Mouse (Mus musculus) retina, adult 2 months (tissue): ENCODE measurements around the gene Arsk.

Experiments
- DNase-seq: peaks from one replicate; pipeline ENCODE4 v3.0.0-alpha.2; 2012; ENCODE audit warnings: low read depth, low spot score

Gene Arsk

DNA sequence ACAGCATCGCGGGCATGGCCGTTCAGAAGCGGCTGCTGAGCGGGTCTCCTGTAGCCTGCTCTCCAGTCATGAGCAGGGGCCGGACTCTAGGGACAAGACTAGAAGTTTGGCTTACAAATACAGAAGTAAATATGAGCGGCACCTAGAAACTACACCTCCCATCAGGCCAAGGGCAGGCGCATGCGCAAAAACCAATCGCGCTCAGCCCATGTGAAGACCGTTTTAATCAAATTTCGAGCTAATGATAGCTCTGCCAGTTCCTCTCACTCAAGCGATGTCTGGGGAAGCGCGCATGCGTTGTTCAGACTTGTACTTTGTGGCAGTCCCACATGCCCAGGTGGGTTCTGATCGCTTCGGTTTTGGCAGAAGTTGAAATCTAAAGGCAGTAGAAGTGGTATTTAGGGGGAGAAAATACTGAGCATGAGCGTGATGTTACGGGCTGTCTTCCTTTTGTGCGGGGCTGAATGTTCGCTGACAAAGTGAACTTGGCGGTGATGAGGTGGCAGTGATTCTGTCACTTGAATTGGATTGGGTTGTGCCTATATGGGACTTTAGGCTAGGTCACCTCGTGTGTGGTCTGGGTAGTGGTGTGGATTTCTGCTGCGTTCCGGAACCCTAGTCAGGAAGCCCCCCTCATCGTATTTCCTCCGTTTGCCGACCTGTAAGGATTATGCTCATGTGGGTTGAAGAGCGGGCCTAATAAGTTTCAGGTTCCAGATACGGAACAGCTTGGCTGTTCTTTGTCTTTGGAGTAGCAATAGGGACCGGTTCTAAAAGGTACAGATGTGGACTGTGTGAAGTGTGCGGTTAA lies at the start of gene Arsk, which contains the start of gene Ttc37:
TSS of gene Arsk (minus strand) at position 168 of the 811 bp plus-strand sequence.
TSS of gene Ttc37 (plus strand) at position 242 of the 811 bp plus-strand sequence.
- DNase-seq: peak; percentile 92

DNA sequence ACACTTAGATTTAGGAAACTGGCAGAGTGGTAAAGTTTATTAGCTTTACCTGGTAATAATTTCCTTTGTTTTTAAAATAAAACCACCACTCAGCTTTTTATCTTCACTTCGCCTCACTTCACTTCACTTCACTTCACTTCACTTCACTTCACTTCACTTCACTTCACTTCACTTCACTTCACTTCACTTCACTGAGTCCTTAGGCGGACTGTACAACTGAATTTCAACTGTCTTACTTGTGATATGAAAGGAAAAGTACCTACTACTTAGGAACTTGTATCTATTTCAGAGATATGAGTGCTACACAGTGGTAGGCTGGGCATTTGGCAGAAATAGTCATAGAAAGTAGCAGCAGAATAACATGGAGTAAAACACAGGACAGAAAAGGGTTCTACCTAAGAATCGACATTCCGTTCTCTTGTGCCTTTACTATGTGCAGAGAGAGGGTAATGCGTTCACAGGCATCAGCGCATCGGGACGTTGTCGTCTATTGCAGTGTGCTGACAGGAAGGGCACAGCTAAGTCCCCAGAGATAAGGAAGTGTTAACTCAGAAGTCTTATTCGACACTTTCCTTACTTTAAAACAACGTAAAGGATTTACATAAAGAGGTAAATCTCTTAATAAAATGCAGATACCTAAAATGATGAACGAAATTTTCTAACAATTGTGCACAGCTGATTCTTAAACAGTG lies 42.8 kb upstream of the Arsk start:
- no peak for DNase-seq

DNA sequence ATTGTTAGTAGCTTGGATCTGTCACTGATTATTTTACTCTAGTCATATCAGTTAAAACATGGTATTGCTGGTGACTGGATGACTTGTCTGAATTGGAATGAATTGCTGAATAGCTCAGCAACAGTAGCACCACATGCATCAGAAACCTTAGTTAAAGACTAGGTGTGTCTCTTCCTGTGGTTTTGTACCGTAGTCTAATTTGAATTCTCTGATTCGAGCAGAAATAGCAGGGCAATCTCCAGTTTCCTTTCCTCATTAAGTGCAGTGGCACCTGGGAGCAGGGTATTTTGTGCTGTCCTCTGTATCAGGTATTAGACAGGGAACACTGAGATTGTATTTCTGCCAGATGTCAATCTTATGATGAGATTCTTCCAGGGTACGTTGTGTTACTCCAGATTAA lies 40.4 kb upstream of the Arsk start:
- no peak for DNase-seq

DNA sequence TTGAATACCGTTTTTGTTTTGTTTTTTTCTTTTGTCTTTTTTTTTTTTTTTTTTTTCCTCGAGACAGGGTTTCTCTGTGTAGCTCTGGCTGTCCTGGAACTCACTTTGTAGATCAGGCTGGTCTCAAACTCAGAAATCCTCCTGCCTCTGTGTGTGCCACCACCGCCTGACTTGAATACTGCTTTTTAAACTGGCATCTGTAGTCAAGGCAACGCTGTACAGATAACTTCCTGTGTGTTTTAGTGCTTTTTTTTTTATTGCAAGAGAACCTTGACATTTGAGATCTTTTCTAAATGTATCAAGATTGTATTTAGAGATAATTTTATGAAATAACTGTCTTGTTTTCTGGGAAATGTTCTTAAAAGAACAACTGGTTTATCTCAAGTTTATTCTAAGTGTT lies 34.0 kb upstream of the Arsk start:
- DNase-seq: no peak

DNA sequence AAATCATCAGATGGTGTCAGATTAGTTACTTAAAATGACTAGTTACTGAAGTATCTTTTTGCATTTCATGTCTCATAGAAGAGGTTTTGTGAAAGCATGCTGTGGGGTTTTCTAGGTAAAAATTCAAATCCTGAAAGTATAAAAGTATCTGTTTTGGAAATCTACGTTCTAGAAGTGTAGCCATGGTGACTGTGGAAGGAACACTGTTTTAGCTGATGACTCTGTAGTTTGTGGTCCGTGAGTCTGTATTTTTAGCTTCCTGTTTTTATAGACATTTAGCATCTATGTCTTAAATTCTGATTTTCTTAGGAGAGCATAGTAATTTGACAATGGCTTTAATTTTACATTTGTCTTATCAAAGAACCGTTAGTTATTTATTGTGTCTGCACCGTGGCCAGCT lies 30.3 kb upstream of the Arsk start:
- DNase-seq: no peak

DNA sequence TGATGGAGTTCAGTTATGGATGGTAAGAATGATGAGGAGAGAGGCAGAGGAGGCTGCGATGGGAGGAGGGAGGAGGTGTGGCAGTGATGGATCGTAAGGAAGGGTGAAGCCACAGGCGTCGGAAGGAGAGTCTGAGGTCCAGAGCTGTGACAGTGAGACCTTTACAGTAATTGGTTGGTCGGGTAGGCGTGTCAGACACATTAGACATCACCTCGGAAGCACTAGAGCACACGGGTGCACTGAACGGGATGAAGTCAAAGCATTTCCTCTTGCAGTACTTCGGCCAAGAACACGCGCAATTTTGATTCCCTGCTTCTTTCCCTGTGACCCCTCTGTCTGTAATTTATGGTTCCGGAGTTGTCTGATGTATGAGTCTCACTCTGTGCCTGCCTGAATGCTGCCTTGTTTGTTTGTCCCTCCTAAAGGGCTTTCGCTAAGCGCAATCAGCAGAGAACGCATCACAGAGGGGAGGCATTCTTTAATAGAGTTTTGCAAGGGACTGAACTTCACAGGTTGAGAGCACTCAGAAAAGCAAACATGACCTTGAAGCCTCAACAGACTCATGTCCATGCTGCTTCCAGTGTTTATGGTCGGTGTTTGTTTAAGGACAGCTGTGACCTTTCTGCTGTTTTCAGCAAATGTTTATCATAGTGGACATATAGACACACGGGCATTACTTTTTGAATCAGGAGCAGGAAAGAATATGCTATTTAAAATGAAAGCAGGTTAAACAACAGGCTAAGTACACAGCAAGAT lies 10.8 kb upstream of the Arsk start:
- DNase-seq: no peak

DNA sequence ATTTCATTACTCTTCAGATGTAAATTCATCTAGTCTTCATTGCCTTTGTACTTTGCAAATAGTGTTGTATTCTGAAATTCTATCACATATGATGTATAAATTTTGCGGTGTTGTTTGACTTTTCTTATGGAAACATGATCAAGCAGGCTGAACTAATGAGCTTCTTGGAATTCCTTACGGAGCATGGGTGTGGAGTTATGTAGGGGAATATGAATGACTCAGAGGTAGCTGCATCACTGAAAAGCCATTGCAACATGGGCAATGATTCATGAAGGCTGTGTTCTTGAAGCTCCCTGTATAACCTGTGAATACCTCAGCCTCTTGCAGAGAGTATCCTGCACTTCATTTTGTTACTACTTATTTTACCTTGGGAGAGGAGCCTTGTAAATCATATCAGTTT lies 3.5 kb upstream of the Arsk start:
- DNase-seq: no peak

DNA sequence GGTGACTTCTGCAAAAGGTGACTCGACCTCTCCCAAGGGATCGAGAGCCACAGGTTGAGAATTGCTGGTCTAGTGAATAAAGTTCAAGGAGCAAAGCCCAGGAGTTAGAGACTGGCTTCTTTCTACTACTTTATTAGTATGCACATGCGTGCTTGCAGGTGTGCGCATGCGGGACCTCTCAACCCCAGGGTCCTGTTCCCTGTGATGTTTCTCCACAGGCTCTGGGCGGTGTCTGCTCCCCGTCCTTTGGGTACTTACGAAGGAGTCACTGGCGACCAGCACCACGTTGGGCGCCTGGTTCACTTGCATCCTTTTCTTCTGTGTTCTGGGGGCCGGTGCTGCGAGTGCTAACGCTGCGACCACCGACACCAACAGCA lies 356 bp downstream of the Arsk start:
- DNase-seq: peak; percentile 2

DNA sequence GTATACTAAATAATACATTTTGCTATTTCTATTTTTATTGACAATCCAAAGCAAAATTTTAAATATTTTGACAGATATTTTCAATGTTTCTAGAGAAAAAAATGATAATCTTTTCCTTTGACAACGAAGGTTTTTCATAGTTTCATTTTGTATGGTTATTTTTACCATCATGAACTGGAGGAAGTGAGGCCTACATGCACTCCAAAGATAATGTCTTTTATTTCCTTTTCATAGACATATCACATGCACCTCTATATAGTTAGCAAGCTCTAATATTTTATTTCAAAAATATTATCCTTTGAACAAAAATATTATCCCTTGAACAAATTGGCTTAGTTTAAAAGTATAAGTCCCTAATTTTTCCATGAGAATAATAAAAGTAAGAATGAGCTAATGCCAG lies 24.1 kb downstream of the Arsk start:
- DNase-seq: no peak

DNA sequence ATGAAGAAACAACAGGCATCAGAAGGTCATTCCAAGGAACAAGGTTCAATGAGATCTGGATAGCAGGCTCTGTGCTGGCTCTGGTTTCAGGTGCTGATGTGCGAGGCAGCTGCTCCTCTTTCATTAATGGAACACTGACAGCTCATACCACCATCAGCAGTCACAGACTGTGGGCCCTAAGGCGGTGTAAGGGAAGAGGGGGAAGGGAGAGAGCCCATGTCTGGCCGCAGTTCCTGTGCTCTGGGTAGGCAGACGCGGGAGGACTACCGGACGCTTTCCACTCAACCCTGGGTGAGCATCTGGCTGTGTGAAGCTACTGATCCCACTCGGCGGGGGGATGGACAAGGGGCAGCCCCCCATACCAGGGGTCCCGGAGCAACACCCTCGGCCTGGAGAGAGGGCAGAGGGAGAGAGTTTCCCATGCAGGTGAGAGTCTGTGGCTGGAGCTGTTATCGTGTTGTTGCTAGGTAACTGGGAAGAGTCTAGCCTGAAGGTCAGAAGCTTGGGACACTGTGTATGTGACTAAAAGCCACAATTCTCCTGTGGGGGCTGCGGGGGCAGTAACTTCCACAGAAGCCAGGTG lies 34.0 kb downstream of the Arsk start:
- no peak for DNase-seq

DNA sequence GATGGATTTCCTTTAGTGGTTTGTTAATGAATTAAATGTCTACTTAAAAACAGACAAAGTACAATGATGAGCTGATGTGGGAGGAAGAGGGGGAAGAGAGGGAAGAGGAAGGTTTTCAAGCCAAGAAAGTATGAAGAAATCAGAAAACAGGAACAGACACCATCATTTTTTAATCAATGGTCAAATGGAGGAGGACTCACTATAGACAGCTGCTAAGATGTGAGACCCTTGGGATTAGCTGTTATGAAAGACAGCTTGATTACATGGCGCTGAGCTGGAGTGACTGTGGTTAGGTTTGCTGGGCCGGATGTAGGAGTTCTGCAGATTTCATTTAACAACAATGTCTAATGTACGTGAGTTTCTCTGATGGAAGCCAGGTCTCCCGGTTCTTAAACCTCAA lies 34.9 kb downstream of the Arsk start:
- DNase-seq: no peak

DNA sequence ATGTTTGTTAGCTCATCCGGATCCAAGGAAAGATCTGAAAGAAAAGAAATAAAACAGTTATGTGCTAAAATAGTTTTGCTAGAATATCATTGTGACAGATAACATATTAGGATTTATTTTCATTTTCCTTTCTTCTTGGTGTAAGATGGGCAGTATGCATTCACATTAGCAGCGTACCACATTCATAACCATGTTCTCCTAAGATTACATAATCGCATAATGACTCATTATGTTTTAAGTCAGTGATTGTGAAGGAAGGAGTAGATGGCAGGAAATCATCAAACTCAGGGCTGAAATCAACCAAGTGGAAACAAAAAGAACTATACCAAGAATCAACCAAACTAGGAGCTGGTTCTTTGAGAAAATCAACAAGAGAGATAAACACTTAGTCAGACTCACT lies 35.9 kb downstream of the Arsk start:
- DNase-seq: no peak

DNA sequence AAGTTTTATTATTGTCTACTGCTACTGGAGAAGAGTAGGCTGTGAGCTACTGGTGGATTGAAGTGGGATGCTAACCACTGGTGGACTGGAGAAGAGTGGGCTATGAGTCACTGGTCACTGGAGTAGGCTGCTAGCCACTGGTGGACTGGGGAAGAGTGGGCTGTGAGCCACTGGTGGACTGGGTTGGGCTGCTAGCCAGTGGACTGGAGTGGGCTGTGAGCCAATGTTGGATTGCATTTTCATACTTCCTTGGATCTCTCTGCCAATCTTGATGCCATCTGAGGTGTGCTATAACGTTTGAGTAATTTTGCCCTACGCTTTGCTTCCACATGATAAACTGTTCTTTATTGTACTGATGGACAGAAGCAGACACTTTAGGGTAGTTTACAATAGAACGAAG lies 36.3 kb downstream of the Arsk start:
- DNase-seq: no peak

DNA sequence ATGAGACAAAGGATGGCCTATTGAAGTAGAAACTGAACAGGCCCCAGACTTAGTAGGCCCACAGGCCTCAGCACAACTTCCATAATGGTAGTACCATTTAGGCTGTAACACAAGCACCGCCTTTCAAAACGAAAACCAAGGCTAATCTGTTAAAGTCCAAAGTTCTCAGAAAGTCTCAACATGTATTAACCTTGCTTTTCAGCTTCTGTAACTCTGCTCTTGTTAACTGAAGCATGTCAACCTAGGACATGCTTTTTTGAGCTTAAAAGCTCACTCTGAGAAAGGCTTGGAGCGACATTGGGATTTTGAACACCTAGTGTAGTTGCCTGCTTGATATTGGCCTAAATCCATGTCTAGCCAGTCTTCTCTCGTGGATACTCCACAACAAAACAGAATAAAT lies 38.9 kb downstream of the Arsk start:
- no peak for DNase-seq

DNA sequence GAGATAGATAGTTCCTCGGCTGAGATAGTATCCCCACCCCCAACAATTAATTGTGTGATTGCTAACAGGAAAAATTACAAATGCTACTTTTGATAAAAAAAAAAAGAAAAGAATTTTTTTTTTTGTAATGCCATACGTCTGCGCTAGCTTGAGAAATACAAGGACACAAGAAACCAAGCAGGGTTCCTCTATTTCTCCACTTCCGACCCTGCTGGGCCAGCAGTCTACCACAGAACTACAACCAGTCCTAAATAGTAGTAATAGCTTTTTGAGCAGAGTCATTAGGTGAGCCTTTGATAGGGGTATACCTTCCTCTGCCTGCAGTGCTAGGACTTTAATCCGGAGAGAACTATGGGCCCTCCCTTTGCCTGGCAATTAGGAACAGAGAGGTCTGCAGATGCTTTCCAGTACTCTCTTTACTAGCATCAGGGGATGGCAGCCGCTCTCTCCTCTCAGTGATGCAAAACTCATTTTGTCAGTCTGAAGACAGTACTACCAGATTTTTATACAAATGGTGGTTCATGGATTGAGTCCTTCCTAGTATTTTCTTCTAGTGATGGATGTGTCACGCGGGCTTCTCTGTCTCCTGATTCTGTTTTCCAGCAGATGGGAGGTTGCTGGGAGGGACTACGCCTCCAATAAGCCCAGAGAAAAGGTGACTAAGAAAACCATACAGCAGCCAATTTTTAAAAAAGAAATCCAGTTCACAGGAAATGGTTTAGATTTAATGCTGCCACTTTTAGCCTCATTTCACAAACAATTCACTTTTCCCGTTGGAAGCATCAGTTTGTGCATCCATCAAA lies 41.0 kb downstream of the Arsk start:
- no peak for DNase-seq

DNA sequence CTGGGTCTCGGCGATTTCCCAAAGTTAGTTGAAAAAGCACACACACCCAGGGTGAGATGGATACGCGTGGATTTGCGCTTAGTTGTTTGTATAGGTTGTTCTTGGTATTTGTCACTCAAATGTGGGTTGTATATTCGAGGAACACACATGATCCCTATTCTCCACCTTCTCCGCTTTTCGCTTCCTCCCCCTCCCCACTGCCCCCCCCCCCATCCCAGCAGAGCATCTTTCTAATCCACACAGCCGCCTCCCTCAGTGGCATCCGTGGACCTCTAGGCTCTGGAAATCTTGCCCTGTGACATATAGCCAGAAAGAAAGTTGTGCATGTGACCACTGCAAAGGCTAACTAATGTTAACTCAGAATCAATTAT lies 41.6 kb downstream of the Arsk start, which contains the start of gene Gpr150:
TSS of gene Gpr150 (minus strand) at position 101 of the 371 bp plus-strand sequence.
- no peak for DNase-seq

DNA sequence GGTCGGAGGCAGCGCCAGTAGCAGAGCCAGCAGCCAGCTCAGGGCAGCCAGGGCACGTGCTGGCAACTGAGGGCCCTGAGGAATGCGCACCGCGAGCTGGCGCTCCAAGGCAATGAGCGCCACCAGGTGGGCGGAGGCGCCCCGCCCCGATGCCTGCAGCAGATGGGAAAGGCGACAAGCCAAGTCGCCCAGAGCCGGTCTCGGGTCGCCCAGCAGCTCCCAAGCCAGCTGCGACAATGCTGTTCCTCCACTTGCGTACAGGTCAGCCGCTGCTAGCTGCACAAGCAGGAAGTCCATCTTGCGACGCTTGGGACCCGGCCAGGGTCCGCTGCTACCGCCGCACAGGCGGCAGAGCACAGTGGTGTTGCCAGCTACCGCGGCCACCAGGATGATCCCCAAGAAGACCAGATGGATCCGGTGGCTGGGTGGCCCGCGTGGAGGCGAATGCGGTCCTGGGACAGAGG lies 42.2 kb downstream of the Arsk start:
- DNase-seq: peak; percentile 25

DNA sequence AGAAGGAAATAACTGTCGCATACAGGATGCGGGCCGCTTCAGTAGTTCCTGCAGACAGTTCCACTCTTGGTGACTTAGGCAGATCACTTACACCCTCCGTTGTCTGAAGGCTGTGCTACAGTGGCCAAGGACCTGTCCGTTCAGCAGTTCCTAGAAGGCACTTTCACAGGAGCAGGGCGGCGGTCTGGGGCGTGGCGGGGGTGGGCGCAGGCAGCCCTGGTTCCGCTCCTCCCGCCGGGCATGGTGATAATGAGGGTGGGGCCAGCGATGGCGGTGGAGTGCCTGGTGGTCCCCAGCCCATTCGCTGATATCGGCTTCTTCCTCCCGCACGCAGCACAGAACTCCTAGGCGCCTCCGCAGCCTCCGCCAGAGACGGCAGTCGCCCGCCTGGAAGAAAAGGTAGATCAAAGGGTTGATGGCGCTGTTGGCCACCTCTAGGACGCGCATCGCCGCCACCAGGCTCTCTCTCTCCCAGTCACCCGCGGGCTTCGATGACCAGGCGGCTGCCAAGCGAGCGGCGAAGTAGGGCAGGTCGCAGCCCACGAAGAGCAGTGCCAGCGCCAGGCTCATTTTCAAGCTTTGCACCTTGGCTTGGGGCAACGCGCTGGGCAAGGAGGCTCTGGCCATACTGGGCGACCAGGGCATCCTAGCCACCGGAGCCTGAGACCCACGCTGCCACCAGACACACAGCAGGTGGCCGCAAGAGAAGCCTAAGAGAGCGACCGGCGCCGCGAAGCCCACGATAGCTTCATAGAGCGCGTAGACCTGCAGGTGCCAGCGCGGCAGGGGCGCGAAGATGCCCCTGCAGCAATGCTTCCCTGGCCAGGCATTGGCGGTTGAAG lies 42.8 kb downstream of the Arsk start:
- DNase-seq: no peak

DNA sequence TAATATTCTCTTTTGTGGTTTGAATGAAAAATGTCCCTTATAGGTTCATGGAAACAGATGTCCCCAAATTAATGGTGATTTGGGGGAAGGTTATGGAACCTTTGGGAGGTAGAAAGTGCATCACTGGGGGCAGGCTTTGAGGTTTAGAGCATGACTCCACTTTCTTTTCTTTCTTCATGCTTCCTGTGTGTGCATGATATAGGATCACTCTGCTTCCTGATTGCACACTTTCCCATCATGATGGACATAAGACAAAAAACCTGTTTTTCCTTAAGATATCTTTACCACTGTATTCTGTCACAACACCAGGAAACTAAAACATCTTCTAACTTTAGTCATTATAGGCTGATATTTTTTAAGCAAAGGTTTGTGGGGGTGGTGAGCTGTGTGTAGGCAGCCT lies 53.5 kb downstream of the Arsk start:
- DNase-seq: no peak

DNA sequence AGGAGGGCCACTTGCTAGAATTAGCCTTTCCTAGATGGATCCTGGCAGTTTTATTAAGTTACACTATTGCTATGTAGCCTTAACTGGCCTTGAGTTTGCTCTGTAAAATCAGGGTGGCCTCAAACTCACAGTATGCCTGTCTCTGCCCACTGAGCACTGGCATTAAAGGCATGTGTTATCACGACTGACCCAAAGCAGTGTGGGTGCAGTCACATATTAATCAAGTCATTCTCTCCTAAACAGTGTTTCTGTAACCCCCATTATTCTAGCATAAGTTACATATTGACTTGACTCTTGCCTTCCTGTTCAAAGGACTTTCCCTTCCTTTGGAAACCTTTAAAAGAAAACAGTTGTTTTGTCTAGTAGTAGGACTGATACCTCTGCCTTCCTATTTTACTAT lies 56.0 kb downstream of the Arsk start:
- DNase-seq: no peak
